Mouse (Mus musculus) lung, adult 18-20 months (tissue): ENCODE results near the gene Arpc3.
A peak's percentile ranks its signal among the peaks of the same experiment; 100 is the strongest.

ENCODE experiments used
- DNase-seq, 2 experiments: peaks; one replicate each; pipeline ENCODE4 v3.0.0; 2022; ENCODE audit warnings: mixed read lengths in 2 of 2

Arpc3 gene

GRCm38 (mm10) chr5:122400628-122401302 is 9.1 kb downstream of the Arpc3 start:
- DNase-seq = peak; percentile 73 to 80

- DNase-seq = peak; percentile 46 to 69
Observed at GRCm38 (mm10) chr5:122401303-122401640, 9.6 kb downstream of the Arpc3 start.

GRCm38 (mm10) chr5:122402160-122402559 is 10.5 kb downstream of the Arpc3 start:
- DNase-seq = no peak

- peak; percentile 37 to 52 for DNase-seq
Observed at GRCm38 (mm10) chr5:122402772-122403171, 11.1 kb downstream of the Arpc3 start.

- no peak for DNase-seq
Observed at GRCm38 (mm10) chr5:122403362-122403761, 11.7 kb downstream of the Arpc3 start.

- DNase-seq = no peak
Observed at GRCm38 (mm10) chr5:122405537-122405936, 13.9 kb downstream of the Arpc3 start.

GRCm38 (mm10) chr5:122409692-122410645 is 18.3 kb downstream of the Arpc3 start:
- no peak for DNase-seq

GRCm38 (mm10) chr5:122411892-122412291 is 20.2 kb downstream of the Arpc3 start:
- DNase-seq = no peak

- peak in 1 of 2 experiments; percentile 44 for DNase-seq
Observed at GRCm38 (mm10) chr5:122412826-122413225, 21.1 kb downstream of the Arpc3 start.

GRCm38 (mm10) chr5:122414351-122414750 is 22.7 kb downstream of the Arpc3 start:
- DNase-seq = no peak

- no peak for DNase-seq
Observed at GRCm38 (mm10) chr5:122415465-122415864, 23.8 kb downstream of the Arpc3 start.

- peak; percentile 38 to 47 for DNase-seq
Observed at GRCm38 (mm10) chr5:122420676-122421075, 29.0 kb downstream of the Arpc3 start.

GRCm38 (mm10) chr5:122421271-122422068 is 29.8 kb downstream of the Arpc3 start, which contains the start of gene Anapc7:
TSS of gene Anapc7 (plus strand) at chr5:122421693.
- no peak for DNase-seq

- DNase-seq = peak; percentile 87 to 88
Observed at GRCm38 (mm10) chr5:122422071-122422964, 30.6 kb downstream of the Arpc3 start.

GRCm38 (mm10) chr5:122423083-122423482 is 31.4 kb downstream of the Arpc3 start:
- no peak for DNase-seq

GRCm38 (mm10) chr5:122425550-122425949 is 33.9 kb downstream of the Arpc3 start:
- DNase-seq = no peak

GRCm38 (mm10) chr5:122430036-122430775 is 38.5 kb downstream of the Arpc3 start:
- no peak for DNase-seq

- DNase-seq = no peak
Observed at GRCm38 (mm10) chr5:122431221-122431620, 39.5 kb downstream of the Arpc3 start.

- DNase-seq = no peak
Observed at GRCm38 (mm10) chr5:122434541-122434940, 42.9 kb downstream of the Arpc3 start.

GRCm38 (mm10) chr5:122439400-122440094 is 47.9 kb downstream of the Arpc3 start:
- peak in 1 of 2 experiments; percentile 28 for DNase-seq
